Mouse (Mus musculus) heart, adult 2 months (tissue): ENCODE results near the gene Tsga10ip. TPM values are rescaled to one million over a fixed set of nuclear protein-coding genes. Genes with fewer than 3 reads are reported as not detected.
A peak's percentile ranks its signal among the peaks of the same experiment; 100 is the strongest.

ENCODE experiments used
- DNase-seq, 2 experiments: peaks; one replicate each; pipeline ENCODE4 v3.0.0; 2021
- H3K27ac ChIP-seq: fragments of 200-600 bp; 2 replicates; pipeline ENCODE4 v1.8.1; 2022
- H3K27me3 ChIP-seq: fragments of 200-500 bp; 2 replicates; pipeline ENCODE4 v1.6.1; 2012; ENCODE audit warnings: mild to moderate bottlenecking, low read length, inconsistent platforms, mixed read lengths; ENCODE audit not compliant: control insufficient read depth, insufficient read depth
- H3K36me3 ChIP-seq: fragments of 200-500 bp; 2 replicates; pipeline ENCODE4 v1.6.1; 2012; ENCODE audit warnings: low read length, inconsistent platforms; ENCODE audit not compliant: control insufficient read depth, insufficient read depth
- H3K4me1 ChIP-seq: fragments of 200-500 bp; 2 replicates; pipeline ENCODE4 v1.6.1; 2011; ENCODE audit warnings: low read length; ENCODE audit not compliant: control insufficient read depth, insufficient read depth
- H3K4me3 ChIP-seq: fragments of 200-600 bp; 2 replicates; pipeline ENCODE4 v1.8.1; 2022
- H3K79me2 ChIP-seq: fragments of 200-500 bp; replicated peaks from 2 replicates; pipeline ENCODE4 v1.6.1; 2012; ENCODE audit warnings: mild to moderate bottlenecking, inconsistent platforms, low read length, moderate library complexity, mixed read lengths; ENCODE audit not compliant: control insufficient read depth, insufficient read depth
- H3K9ac ChIP-seq: fragments of 200-500 bp; 2 replicates; pipeline ENCODE4 v1.6.1; 2012; ENCODE audit warnings: low read depth, mild to moderate bottlenecking, control low read depth, inconsistent platforms, low read length, mixed read lengths
- CTCF ChIP-seq: fragments of 200-600 bp; IDR thresholded peaks from 2 replicates; pipeline ENCODE4 v1.8.1; 2022; ENCODE audit warnings: antibody characterized with exemption, mild to moderate bottlenecking, moderate library complexity
- EP300 ChIP-seq: fragments of 200-500 bp; IDR thresholded peaks from 2 replicates; pipeline ENCODE4 v1.6.1; 2011; ENCODE audit warnings: low read depth, low read length, control low read depth; ENCODE audit not compliant: insufficient read depth
- POLR2A ChIP-seq: fragments of 200-500 bp; IDR thresholded peaks from 2 replicates; pipeline ENCODE4 v1.6.1; 2011; ENCODE audit warnings: mild to moderate bottlenecking, low read depth, low read length, control low read depth; ENCODE audit not compliant: insufficient read depth
- WGBS: fragments of 180-500 bp; shearing (Covaris S2); methylation state at CpG from one replicate; pipeline ENCODE4 v1.1.7; 2018; 5-methylcytosine and 5-hydroxymethylcytosine counted together
- intact Hi-C: fragments of 180-260 bp; cut with DNase I; formaldehyde crosslinking; loops from one replicate; pipeline ENCODE4 v1.15.1; 2025
- polyA plus RNA-seq: library from polyadenylated mRNA; depleted of rRNA; stranded (reverse); fragments of >200 nt; gene quantifications from 2 replicates; pipeline ENCODE4 v1.2.3, GENCODE M21; 2012
- total RNA-seq, 2 experiments: library from RNA; stranded (reverse); gene quantifications; 2 replicates each; pipeline ENCODE4 v1.2.3; 2021

Gene Tsga10ip
- total and polyA plus RNA-seq, 3 experiments, result 0.08 to 0.52 (median 0.39) TPM

DNA sequence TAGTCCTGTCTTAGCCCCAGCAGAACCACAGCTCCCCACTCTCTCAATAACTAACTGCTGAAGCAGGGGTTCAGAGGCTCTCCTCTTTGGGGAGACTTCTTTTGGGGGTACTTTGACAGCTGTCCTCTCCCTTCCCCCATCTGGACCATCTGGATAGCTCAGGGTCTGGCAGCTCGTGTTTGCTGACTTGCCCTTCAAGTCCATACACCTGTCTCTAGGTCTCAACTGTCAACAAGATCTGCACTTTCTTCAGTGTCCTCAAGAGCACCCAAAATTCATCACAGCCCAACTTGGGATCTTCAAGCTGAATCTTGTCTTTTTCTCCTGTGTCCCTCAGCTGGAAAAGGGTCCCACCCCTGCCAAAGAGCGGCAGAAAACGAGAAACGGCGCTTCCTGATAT is 19.5 kb upstream of the Tsga10ip start:
- DNase-seq, result no peak
- no peaks in the 10 kb centered on the region for H3K27me3 ChIP-seq
- no peak overlapping the region for H3K27ac ChIP-seq
- H3K36me3 ChIP-seq, result peaks cover 14% of the 10 kb centered on the region; the same call in 1 of the 2 replicates
- no peak overlapping the region for H3K4me3 ChIP-seq
- intact Hi-C loops, result no loop called here
- no peak for TF ChIP-seq CTCF
- TF ChIP-seq POLR2A, result no peak
- TF ChIP-seq EP300, result no peak
- 64% methylated on average over 5 of the region's 5 CpGs for WGBS
- H3K79me2 ChIP-seq, result peaks cover 6% of the 10 kb centered on the region; the same call in 1 of the 2 replicates
- no peak overlapping the region for H3K9ac ChIP-seq
- H3K4me1 ChIP-seq, result peaks cover 16% of the 10 kb centered on the region

DNA sequence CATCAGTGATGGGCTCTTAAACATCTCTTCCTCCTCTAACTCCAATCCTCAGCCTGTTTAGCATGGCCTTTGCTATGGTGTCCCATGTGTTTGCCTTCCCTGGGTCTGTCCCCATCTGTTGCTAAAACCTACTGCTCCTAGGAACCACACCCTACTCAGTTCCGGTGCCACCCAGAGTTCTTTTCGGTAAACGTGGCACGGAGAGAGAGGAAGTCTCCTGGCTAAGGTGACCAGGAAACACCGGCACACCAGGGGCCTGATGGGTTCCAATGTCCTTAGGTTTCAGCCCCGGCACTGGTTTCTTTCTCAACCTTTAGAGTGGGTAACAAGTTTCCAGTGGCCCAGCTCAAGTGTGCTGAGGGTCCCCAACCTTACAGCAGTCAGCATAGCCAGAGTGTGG is 18.3 kb upstream of the Tsga10ip start:
- peaks cover 11% of the 10 kb centered on the region; the same call in 1 of the 2 replicates for H3K36me3 ChIP-seq
- intact Hi-C loops, result no loop called here

DNA sequence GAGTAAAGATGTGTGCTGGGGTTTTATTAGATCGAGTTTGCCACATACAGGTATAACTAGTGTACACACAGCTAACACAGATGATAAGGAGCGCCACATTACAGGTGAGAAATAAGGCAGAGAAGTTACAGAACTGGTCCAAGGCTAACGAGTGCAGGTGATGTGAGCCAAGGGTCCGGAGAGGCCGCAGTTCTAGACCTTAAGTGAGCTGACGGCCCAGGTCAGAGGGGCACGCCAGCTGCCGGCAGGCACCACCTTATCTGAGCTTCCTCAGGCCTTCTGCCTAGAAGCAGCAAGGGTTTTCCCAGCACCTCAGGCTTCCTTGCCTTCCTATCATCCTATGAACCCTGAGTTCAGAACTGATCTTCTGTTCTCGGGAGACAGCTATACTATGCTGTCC is 17.3 kb upstream of the Tsga10ip start:
- no peak for TF ChIP-seq POLR2A
- TF ChIP-seq CTCF, result no peak
- no peak for TF ChIP-seq EP300
- intact Hi-C loops, result no loop called here
- Histone ChIP-seq H3K79me2 (no peaks in the 10 kb centered on the region), H3K9ac (no peak overlapping the region), H3K4me3 (no peak overlapping the region), H3K36me3 (peaks cover 11% of the 10 kb centered on the region; the same call in 1 of the 2 replicates), H3K4me1 (peaks cover 13% of the 10 kb centered on the region), H3K27ac (peak overlapping the region; percentile 9), H3K27me3 (no peaks in the 10 kb centered on the region)
- DNase-seq, result peak in 1 of 2 experiments; percentile 23
- 81% methylated on average over 9 of the region's 9 CpGs for WGBS

More for the DNA sequence above, 18.3 kb upstream of the Tsga10ip start:
- H3K9ac ChIP-seq, result no peak overlapping the region
- TF ChIP-seq POLR2A (no peak), EP300 (no peak), CTCF (no peak)
- peak in 1 of 2 experiments; percentile 21 for DNase-seq
- H3K79me2 ChIP-seq, result no peaks in the 10 kb centered on the region
- 85% methylated on average over 6 of the region's 6 CpGs for WGBS
- no peak overlapping the region for H3K4me3 ChIP-seq
- no peaks in the 10 kb centered on the region for H3K27me3 ChIP-seq
- peaks cover 12% of the 10 kb centered on the region for H3K4me1 ChIP-seq
- no peak overlapping the region for H3K27ac ChIP-seq

DNA sequence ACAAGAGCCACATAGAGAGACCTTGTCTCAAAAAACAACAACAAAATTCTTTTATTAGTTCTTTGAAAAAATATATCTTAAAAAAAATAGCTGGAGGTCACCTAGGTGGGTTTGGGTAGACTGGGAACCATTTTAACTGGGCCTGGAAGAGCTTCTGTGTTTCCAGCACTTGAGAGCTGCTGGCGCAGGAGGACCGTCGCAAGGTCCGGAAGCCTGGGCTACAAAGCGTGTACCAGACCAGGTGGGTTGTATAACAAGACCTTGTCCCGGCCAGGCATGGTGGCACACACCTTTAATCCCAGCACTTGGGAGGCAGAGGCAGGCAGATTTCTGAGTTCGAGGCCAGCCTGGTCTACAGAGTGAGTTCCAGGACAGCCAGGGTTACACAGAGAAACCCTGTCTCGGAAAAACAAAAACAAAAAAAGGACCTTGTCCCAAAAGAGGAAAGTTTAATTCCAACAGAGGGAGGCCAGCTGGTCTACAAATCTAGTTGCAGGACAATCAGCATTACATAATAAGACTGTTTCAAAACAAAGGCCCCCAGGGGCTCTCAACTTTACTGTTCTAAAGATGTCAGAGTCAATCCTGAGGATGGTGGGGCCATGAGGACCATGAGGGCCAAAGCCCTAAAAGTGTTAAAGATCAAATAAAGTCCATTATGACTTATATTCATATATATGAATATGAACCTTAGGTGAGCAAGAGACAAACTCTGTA is 16.6 kb upstream of the Tsga10ip start:
- Histone ChIP-seq H3K9ac (no peak overlapping the region), H3K36me3 (peaks cover 11% of the 10 kb centered on the region; the same call in 1 of the 2 replicates), H3K4me3 (no peak overlapping the region), H3K27ac (peak overlapping the region; percentile 27), H3K79me2 (no peaks in the 10 kb centered on the region), H3K27me3 (no peaks in the 10 kb centered on the region), H3K4me1 (peaks cover 18% of the 10 kb centered on the region)
- intact Hi-C loops, result no loop called here
- 91% methylated on average over 8 of the region's 8 CpGs for WGBS
- no peak for TF ChIP-seq EP300
- TF ChIP-seq POLR2A, result no peak
- no peak for TF ChIP-seq CTCF
- peak in 1 of 2 experiments; percentile 20 for DNase-seq

DNA sequence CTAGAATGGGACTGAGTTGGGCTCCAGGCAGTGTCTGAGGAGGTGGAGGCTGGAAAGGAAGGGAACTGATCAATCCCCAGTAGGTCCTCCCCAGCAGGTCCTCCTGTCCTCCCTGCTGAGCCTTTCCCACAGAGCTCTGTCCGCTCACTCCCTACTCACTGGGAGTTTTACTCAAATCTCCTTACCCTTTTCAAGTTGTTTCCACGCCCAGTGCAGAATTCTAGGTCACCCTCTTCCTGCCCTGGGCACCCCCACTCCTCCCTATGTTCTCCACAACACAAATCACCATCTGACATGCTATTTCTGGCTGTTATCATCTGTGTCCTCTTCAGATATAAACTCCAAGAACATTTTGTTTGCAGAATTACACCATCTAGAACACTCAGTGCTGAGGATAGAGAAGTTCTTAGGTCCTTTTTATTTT is 12.2 kb upstream of the Tsga10ip start:
- no peak overlapping the region; the same call in 1 of the 2 replicates for H3K4me3 ChIP-seq
- H3K36me3 ChIP-seq, result peaks cover 9% of the 10 kb centered on the region; the same call in 1 of the 2 replicates
- no peaks in the 10 kb centered on the region for H3K79me2 ChIP-seq
- intact Hi-C loops, result no loop called here
- H3K27me3 ChIP-seq, result no peaks in the 10 kb centered on the region
- DNase-seq, result peak; percentile 70 to 74
- peak overlapping the region; percentile 89 for H3K27ac ChIP-seq
- peak overlapping the region; percentile 26 for H3K9ac ChIP-seq
- TF ChIP-seq EP300 (peak; percentile 74; the same call in 1 of the 2 replicates), CTCF (no peak), POLR2A (peak; percentile 96)
- WGBS, result 46% methylated on average over 2 of the region's 2 CpGs
- H3K4me1 ChIP-seq, result peaks cover 18% of the 10 kb centered on the region

DNA sequence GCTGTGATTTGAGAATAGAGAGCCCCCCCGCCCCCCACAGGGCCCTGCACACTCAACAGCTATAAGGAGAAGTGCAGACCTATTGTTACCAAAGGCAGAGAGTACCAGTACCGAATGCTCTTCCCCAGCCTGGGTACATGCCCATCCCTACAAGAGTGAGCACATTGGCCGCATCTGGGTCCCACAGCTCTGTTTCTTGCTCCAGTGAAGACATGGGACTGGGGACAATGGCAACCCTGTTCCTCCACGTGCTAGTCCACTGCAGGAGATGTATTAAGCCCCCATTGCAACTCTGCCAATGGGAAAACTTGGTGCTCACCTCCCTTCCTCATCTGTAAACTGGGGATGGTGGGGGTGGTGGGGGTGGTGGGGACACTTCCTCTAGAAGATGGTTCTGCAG is 11.5 kb upstream of the Tsga10ip start:
- Histone ChIP-seq H3K9ac (no peak overlapping the region), H3K27me3 (no peaks in the 10 kb centered on the region), H3K79me2 (no peaks in the 10 kb centered on the region), H3K4me1 (peaks cover 21% of the 10 kb centered on the region), H3K36me3 (peaks cover 11% of the 10 kb centered on the region; the same call in 1 of the 2 replicates), H3K27ac (peak overlapping the region; percentile 89), H3K4me3 (no peak overlapping the region)
- DNase-seq, result no peak
- WGBS, result 77% methylated on average over 4 of the region's 4 CpGs
- intact Hi-C loops, result no loop called here
- TF ChIP-seq POLR2A, result no peak
- TF ChIP-seq EP300, result no peak
- no peak for TF ChIP-seq CTCF
